Mouse (Mus musculus): ENCODE data around the gene Dscam.

GRCm38 (mm10) chr16:96575841-96576240 lies 594.7 kb downstream of the Dscam start:
- no peak for TF ChIP-seq CTCF (IDR thresholded peaks at IDR 0.05; ENCODE audit: borderline replicate concordance, extremely low read depth, insufficient read depth, insufficient read length)
- no peak for TF ChIP-seq POLR2A (IDR thresholded peaks at IDR 0.05; ENCODE audit: borderline replicate concordance, extremely low read depth, insufficient read depth, insufficient read length, poor library complexity, severe bottlenecking)
